ENCODE assay signal across 19 mouse cellular contexts in genomic region chr9:22119543-22119942, GRCm38 (mm10). TPM values are rescaled to one million over a fixed set of nuclear protein-coding genes. Genes with fewer than 3 reads are reported as not detected.
DNase-seq lines count a peak whose midpoint lies in the region; ATAC-seq and TF ChIP-seq lines count a peak whose summit lies in the region.
"Had no signal": no experiment of that assay in that cellular context is flagged by ENCODE, and none has a peak within 500 bp of the region (broad histone marks: within the 10 kb centered on the region; RNA-seq: fewer than 3 reads in every experiment).

No protein-coding gene starts in this region.

- peak; percentile 76 for ATAC-seq in frontal cortex, adult (ENCODE audit: low TSS enrichment)
- no peak for ATAC-seq in liver, embryonic 13.5 days (ENCODE audit: low read depth)
- ATAC-seq in liver, embryonic 12.5 days = no peak
- no peak for ATAC-seq in kidney, embryonic 15.5 days (replicated peaks; ENCODE audit: low FRiP score)
- ATAC-seq in intestine, embryonic 16.5 days = no peak
- ATAC-seq: midbrain, embryonic 16.5 days had no signal

- H3K36me3 ChIP-seq in liver, embryonic 13.5 days = peaks cover 3% of the 10 kb centered on the region; the same call in 1 of the 2 replicates
- peaks cover 3% of the 10 kb centered on the region; the same call in 1 of the 2 replicates for H3K36me3 ChIP-seq in liver, embryonic 12.5 days
- no peaks in the 10 kb centered on the region for H3K36me3 ChIP-seq in kidney, embryonic 15.5 days
- H3K36me3 ChIP-seq in intestine, embryonic 16.5 days (ENCODE audit: control insufficient read depth, insufficient read depth, low read length) = no peaks in the 10 kb centered on the region
- H3K36me3 ChIP-seq: heart, embryonic 15.5 days; hindbrain, embryonic 15.5 days; limb, embryonic 12.5 days; neural tube, embryonic 15.5 days had no signal

- H3K9ac ChIP-seq in liver, embryonic 13.5 days = 0 out of 2 replicates have a peak overlapping the region, but pooled peaks have one; percentile 8
- no peak overlapping the region for H3K9ac ChIP-seq in liver, embryonic 12.5 days
- no peak overlapping the region for H3K9ac ChIP-seq in kidney, embryonic 15.5 days
- H3K9ac ChIP-seq in intestine, embryonic 16.5 days (ENCODE audit: low read depth, low read length) = no peak overlapping the region
- H3K9ac ChIP-seq: heart, embryonic 15.5 days; hindbrain, embryonic 15.5 days; limb, embryonic 12.5 days; neural tube, embryonic 15.5 days had no signal

- H3K4me1 ChIP-seq in liver, embryonic 13.5 days (replicated peaks) = peaks cover 82% of the 10 kb centered on the region
- peaks cover 72% of the 10 kb centered on the region for H3K4me1 ChIP-seq in liver, embryonic 12.5 days
- peaks cover 16% of the 10 kb centered on the region for H3K4me1 ChIP-seq in kidney, embryonic 15.5 days
- peaks cover 5% of the 10 kb centered on the region for H3K4me1 ChIP-seq in intestine, embryonic 16.5 days (ENCODE audit: control insufficient read depth, insufficient read depth, low read length)

- intact Hi-C loops in left cerebral cortex, adult 2 months (cut with DNase I) = no loop called here

- H3K27me3 ChIP-seq in liver, embryonic 13.5 days = no peaks in the 10 kb centered on the region
- no peaks in the 10 kb centered on the region for H3K27me3 ChIP-seq in liver, embryonic 12.5 days (replicated peaks)
- no peaks in the 10 kb centered on the region for H3K27me3 ChIP-seq in kidney, embryonic 15.5 days
- H3K27me3 ChIP-seq in intestine, embryonic 16.5 days (replicated peaks; ENCODE audit: control insufficient read depth, insufficient read depth, low read length) = no peaks in the 10 kb centered on the region
- H3K27me3 ChIP-seq: heart, embryonic 15.5 days; hindbrain, embryonic 15.5 days had no signal

- 78% methylated on average over 4 of the region's 4 CpGs for WGBS in liver, embryonic 13.5 days (ENCODE audit: insufficient replicate concordance)
- 82% methylated on average over 4 of the region's 4 CpGs for WGBS in liver, embryonic 12.5 days (ENCODE audit: insufficient replicate concordance)
- 88% methylated on average over 4 of the region's 4 CpGs for WGBS in kidney, embryonic 15.5 days
- 87% methylated on average over 4 of the region's 4 CpGs for WGBS in intestine, embryonic 16.5 days

- no peak overlapping the region for H3K4me2 ChIP-seq in liver, embryonic 13.5 days
- H3K4me2 ChIP-seq in liver, embryonic 12.5 days = no peak overlapping the region
- H3K4me2 ChIP-seq in kidney, embryonic 15.5 days = no peak overlapping the region
- no peak overlapping the region for H3K4me2 ChIP-seq in intestine, embryonic 16.5 days (ENCODE audit: low read depth, low read length)
- H3K4me2 ChIP-seq: heart, embryonic 15.5 days; hindbrain, embryonic 15.5 days; limb, embryonic 12.5 days; neural tube, embryonic 15.5 days had no signal

- TF ChIP-seq CTCF in left cerebral cortex, adult 2 months (IDR thresholded peaks at IDR 0.05) = no peak

- H3K27ac ChIP-seq in liver, embryonic 13.5 days = peak overlapping the region; percentile 87; the same call in 1 of the 2 replicates
- no peak overlapping the region for H3K27ac ChIP-seq in liver, embryonic 12.5 days
- H3K27ac ChIP-seq in left cerebral cortex, adult 2 months = peak overlapping the region; percentile 71
- no peak overlapping the region for H3K27ac ChIP-seq in kidney, embryonic 15.5 days
- H3K27ac ChIP-seq in intestine, embryonic 16.5 days (ENCODE audit: low read length) = no peak overlapping the region
- H3K27ac ChIP-seq: heart, embryonic 15.5 days; hindbrain, embryonic 15.5 days; kidney, postnatal 0 days; limb, embryonic 12.5 days; neural tube, embryonic 15.5 days had no signal

- no peak overlapping the region for H3K4me3 ChIP-seq in liver, embryonic 13.5 days (replicated peaks)
- no peak overlapping the region for H3K4me3 ChIP-seq in liver, embryonic 12.5 days
- H3K4me3 ChIP-seq in left cerebral cortex, adult 2 months = no peak overlapping the region
- H3K4me3 ChIP-seq in kidney, embryonic 15.5 days (replicated peaks) = no peak overlapping the region
- no peak overlapping the region for H3K4me3 ChIP-seq in intestine, embryonic 16.5 days (ENCODE audit: low read length)
- H3K4me3 ChIP-seq: heart, embryonic 15.5 days; hindbrain, embryonic 15.5 days; limb, embryonic 12.5 days; neural tube, embryonic 15.5 days had no signal

- H3K9me3 ChIP-seq in liver, embryonic 13.5 days (replicated peaks) = no peaks in the 10 kb centered on the region
- no peaks in the 10 kb centered on the region for H3K9me3 ChIP-seq in liver, embryonic 12.5 days (replicated peaks)
- no peaks in the 10 kb centered on the region for H3K9me3 ChIP-seq in kidney, embryonic 15.5 days (replicated peaks)
- H3K9me3 ChIP-seq in intestine, embryonic 16.5 days (ENCODE audit: control insufficient read depth, low read length) = no peaks in the 10 kb centered on the region
- H3K9me3 ChIP-seq: heart, embryonic 15.5 days; hindbrain, embryonic 15.5 days; neural tube, embryonic 15.5 days had no signal

- no peak for DNase-seq in frontal cortex, postnatal 14 days (ENCODE audit: low spot score in 2 of 2)
- no peak for DNase-seq in liver, embryonic 13.5 days
- DNase-seq in left cerebral cortex, adult 2 months (ENCODE audit: extremely low spot score in 1 of 2, low spot score in 2 of 2) = peak in 1 of 2 experiments; percentile 25
- DNase-seq in right cerebral cortex, postnatal 36 days (ENCODE audit: low spot score in 2 of 2) = peak; percentile 18 to 64
- DNase-seq: B cell, adult 2 months; cerebellum, adult 8-10 months; gastrocnemius, postnatal 10 days; spleen, adult 18-20 months; thymus, postnatal 14 days had no signal

RNA-seq across cellular contexts. Expression of gene Elof1, which starts 2.6 kb away (rescaled TPM):
- polyA plus RNA-seq in liver, embryonic 13.5 days (2015; fragmentation: Nextera tagmentation; extraction: Ambion mirVana) = 103 and 109 TPM in 2 replicates
- polyA plus RNA-seq in liver, embryonic 12.5 days (2016; fragmentation: Nextera tagmentation; extraction: Ambion mirVana) = 103 and 113 TPM in 2 replicates
- 10 to 100 TPM; 63.4 to 65.3 TPM for total RNA-seq in left cerebral cortex, adult 2 months (2021)
- polyA plus RNA-seq in kidney, embryonic 15.5 days (2015; fragmentation: Nextera tagmentation; extraction: Ambion mirVana) = 193 and 194 TPM in 2 replicates
- polyA plus RNA-seq in intestine, embryonic 16.5 days (2015; fragmentation: Nextera tagmentation; extraction: Ambion mirVana) = 134 and 157 TPM in 2 replicates

RNA-seq across cellular contexts. Expression of gene Acp5, which starts 16.0 kb away (rescaled TPM):
- 184 and 187 TPM in 2 replicates for polyA plus RNA-seq in liver, embryonic 13.5 days (2015; fragmentation: Nextera tagmentation; extraction: Ambion mirVana)
- polyA plus RNA-seq in liver, embryonic 12.5 days (2016; fragmentation: Nextera tagmentation; extraction: Ambion mirVana) = 176 and 179 TPM in 2 replicates
- under 1 TPM in 1 of 2 experiments, not detected in 1; 0.51 TPM for total RNA-seq in left cerebral cortex, adult 2 months (2021)
- 7.3 and 23.2 TPM in 2 replicates for polyA plus RNA-seq in kidney, embryonic 15.5 days (2015; fragmentation: Nextera tagmentation; extraction: Ambion mirVana)
- polyA plus RNA-seq in intestine, embryonic 16.5 days (2015; fragmentation: Nextera tagmentation; extraction: Ambion mirVana) = 78.2 and 87.5 TPM in 2 replicates

RNA-seq across cellular contexts. Expression of gene Cnn1, which starts 20.5 kb away (rescaled TPM):
- 1.9 and 3.6 TPM in 2 replicates for polyA plus RNA-seq in liver, embryonic 13.5 days (2015; fragmentation: Nextera tagmentation; extraction: Ambion mirVana)
- polyA plus RNA-seq in liver, embryonic 12.5 days (2016; fragmentation: Nextera tagmentation; extraction: Ambion mirVana) = 0.80 and 0.81 TPM in 2 replicates
- total RNA-seq in left cerebral cortex, adult 2 months (2021) = 1 to 10 TPM in 1 of 2 experiments, under 1 TPM in 1; 0.41 to 1.3 TPM
- 11.1 and 40.8 TPM in 2 replicates for polyA plus RNA-seq in kidney, embryonic 15.5 days (2015; fragmentation: Nextera tagmentation; extraction: Ambion mirVana)
- polyA plus RNA-seq in intestine, embryonic 16.5 days (2015; fragmentation: Nextera tagmentation; extraction: Ambion mirVana) = 324 and 348 TPM in 2 replicates

RNA-seq across cellular contexts. Expression of gene Ecsit, which starts 34.3 kb away (rescaled TPM):
- 33.4 and 34.2 TPM in 2 replicates for polyA plus RNA-seq in liver, embryonic 13.5 days (2015; fragmentation: Nextera tagmentation; extraction: Ambion mirVana)
- 36.9 and 40.6 TPM in 2 replicates for polyA plus RNA-seq in liver, embryonic 12.5 days (2016; fragmentation: Nextera tagmentation; extraction: Ambion mirVana)
- 10 to 100 TPM; 43.0 to 46.8 TPM for total RNA-seq in left cerebral cortex, adult 2 months (2021)
- 43.1 and 49.4 TPM in 2 replicates for polyA plus RNA-seq in kidney, embryonic 15.5 days (2015; fragmentation: Nextera tagmentation; extraction: Ambion mirVana)
- polyA plus RNA-seq in intestine, embryonic 16.5 days (2015; fragmentation: Nextera tagmentation; extraction: Ambion mirVana) = 50.8 and 54.2 TPM in 2 replicates

RNA-seq across cellular contexts. Expression of gene Pigyl, which starts 37.1 kb away (rescaled TPM):
- polyA plus RNA-seq in liver, embryonic 13.5 days (2015; fragmentation: Nextera tagmentation; extraction: Ambion mirVana) = 42.1 and 44.6 TPM in 2 replicates
- polyA plus RNA-seq in liver, embryonic 12.5 days (2016; fragmentation: Nextera tagmentation; extraction: Ambion mirVana) = 41.1 and 46.3 TPM in 2 replicates
- 10 to 100 TPM; 40.1 to 43.4 TPM for total RNA-seq in left cerebral cortex, adult 2 months (2021)
- polyA plus RNA-seq in kidney, embryonic 15.5 days (2015; fragmentation: Nextera tagmentation; extraction: Ambion mirVana) = 70.0 and 73.1 TPM in 2 replicates
- 93.1 and 94.5 TPM in 2 replicates for polyA plus RNA-seq in intestine, embryonic 16.5 days (2015; fragmentation: Nextera tagmentation; extraction: Ambion mirVana)

Comparison
In these comparisons a context has a peak if more than half of its experiments do, and no peak if none do; other contexts are left out.
1. H3K27ac ChIP-seq: peak in liver, embryonic 13.5 days (single experiment) and left cerebral cortex, adult 2 months (single experiment); none in liver, embryonic 12.5 days (single experiment), kidney, embryonic 15.5 days (single experiment) and intestine, embryonic 16.5 days (single experiment).
2. DNase-seq: peak in right cerebral cortex, postnatal 36 days (2 of 2); none in frontal cortex, postnatal 14 days (0 of 2) and liver, embryonic 13.5 days (single experiment).